Mouse (Mus musculus): Measurements from ENCODE around the gene Tm9sf4. TPM values are rescaled to one million over a fixed set of nuclear protein-coding genes. Genes with fewer than 3 reads are reported as not detected.

Tm9sf4 gene
- total RNA-seq (2014; fragmentation: Nextera tagmentation) (90.5 and 109 TPM in 2 replicates), total RNA-seq (2017) (42.9 and 46.8 TPM in 2 replicates), polyA plus RNA-seq (2012) (27.9 and 35.2 TPM in 2 replicates)

- H3K4me1 ChIP-seq (ENCODE audit: insufficient read depth, low read depth, low read length): peaks cover 40% of the 10 kb centered on the region
- ATAC-seq (ENCODE audit: extremely low read depth, insufficient number of reproducible peaks, low FRiP score, poor library complexity, severe bottlenecking): peak; percentile 85
- H3K36me3 ChIP-seq (replicated peaks): peaks cover 24% of the 10 kb centered on the region
- DNase-seq (ENCODE audit: low spot score): peak; percentile 68
- peak within 1 kb of the TSS; percentile 88 for H3K4me3 ChIP-seq (ENCODE audit: low read depth, low read length)
- TF ChIP-seq TAL1 (conservative IDR thresholded peaks at IDR 0.05; ENCODE audit: low read depth, low read length): no peak
- TF ChIP-seq CTCF (IDR thresholded peaks at IDR 0.05; ENCODE audit: low read depth, low read length): no peak
- TF ChIP-seq POLR2AphosphoS5 (IDR thresholded peaks at IDR 0.05; ENCODE audit: insufficient replicate concordance, low read depth, low read length): no peak
- no peak for TF ChIP-seq GATA1 (IDR thresholded peaks at IDR 0.05; ENCODE audit: borderline replicate concordance, low read length)
- TF ChIP-seq GATA2 (IDR thresholded peaks at IDR 0.05; ENCODE audit: borderline replicate concordance, low read depth, low read length): no peak
- H3K27me3 ChIP-seq (ENCODE audit: insufficient read depth, low read length): 0 out of 2 replicates have a peak, but pooled peaks cover 10% of the 10 kb centered on the region
- no peaks in the 10 kb centered on the region for H3K9me3 ChIP-seq (replicated peaks)
These were observed at the start of gene Tm9sf4 for GRCm38 (mm10) chr2:153160844-153161683. TSS of gene Tm9sf4 (plus strand) at chr2:153161303.

- TF ChIP-seq GATA1 (IDR thresholded peaks at IDR 0.05; ENCODE audit: borderline replicate concordance, low read length) (no peak), POLR2AphosphoS5 (IDR thresholded peaks at IDR 0.05; ENCODE audit: insufficient replicate concordance, low read depth, low read length) (no peak), GATA2 (IDR thresholded peaks at IDR 0.05; ENCODE audit: borderline replicate concordance, low read depth, low read length) (no peak), CTCF (IDR thresholded peaks at IDR 0.05; ENCODE audit: low read depth, low read length) (no peak), TAL1 (conservative IDR thresholded peaks at IDR 0.05; ENCODE audit: low read depth, low read length) (no peak)
- no peak for DNase-seq (ENCODE audit: low spot score)
- Histone ChIP-seq H3K9me3 (replicated peaks) (no peaks in the 10 kb centered on the region), H3K27me3 (ENCODE audit: insufficient read depth, low read length) (peaks cover 21% of the 10 kb centered on the region), H3K36me3 (replicated peaks) (no peaks in the 10 kb centered on the region), H3K4me1 (ENCODE audit: insufficient read depth, low read depth, low read length) (no peaks in the 10 kb centered on the region), H3K4me3 (ENCODE audit: low read depth, low read length) (no peak overlapping the region)
- ATAC-seq (ENCODE audit: extremely low read depth, insufficient number of reproducible peaks, low FRiP score, poor library complexity, severe bottlenecking): no peak
These were observed 45.4 kb upstream of the Tm9sf4 start for GRCm38 (mm10) chr2:153115679-153116081.

- Histone ChIP-seq H3K4me3 (ENCODE audit: low read depth, low read length) (no peak overlapping the region), H3K36me3 (replicated peaks) (no peaks in the 10 kb centered on the region), H3K4me1 (ENCODE audit: insufficient read depth, low read depth, low read length) (no peaks in the 10 kb centered on the region), H3K9me3 (replicated peaks) (no peaks in the 10 kb centered on the region), H3K27me3 (ENCODE audit: insufficient read depth, low read length) (peaks cover 25% of the 10 kb centered on the region)
- no peak for TF ChIP-seq GATA1 (IDR thresholded peaks at IDR 0.05; ENCODE audit: borderline replicate concordance, low read length)
- no peak for TF ChIP-seq POLR2AphosphoS5 (IDR thresholded peaks at IDR 0.05; ENCODE audit: insufficient replicate concordance, low read depth, low read length)
- TF ChIP-seq TAL1 (conservative IDR thresholded peaks at IDR 0.05; ENCODE audit: low read depth, low read length): no peak
- TF ChIP-seq GATA2 (IDR thresholded peaks at IDR 0.05; ENCODE audit: borderline replicate concordance, low read depth, low read length): no peak
- no peak for TF ChIP-seq CTCF (IDR thresholded peaks at IDR 0.05; ENCODE audit: low read depth, low read length)
- DNase-seq (ENCODE audit: low spot score) (no peak), ATAC-seq (ENCODE audit: extremely low read depth, insufficient number of reproducible peaks, low FRiP score, poor library complexity, severe bottlenecking) (no peak)
These were observed 44.0 kb upstream of the Tm9sf4 start for GRCm38 (mm10) chr2:153117051-153117486.

- no peaks in the 10 kb centered on the region for H3K4me1 ChIP-seq (ENCODE audit: insufficient read depth, low read depth, low read length)
- no peaks in the 10 kb centered on the region for H3K9me3 ChIP-seq (replicated peaks)
- no peak for TF ChIP-seq CTCF (IDR thresholded peaks at IDR 0.05; ENCODE audit: low read depth, low read length)
- TF ChIP-seq TAL1 (conservative IDR thresholded peaks at IDR 0.05; ENCODE audit: low read depth, low read length): no peak
- no peak for TF ChIP-seq GATA1 (IDR thresholded peaks at IDR 0.05; ENCODE audit: borderline replicate concordance, low read length)
- TF ChIP-seq POLR2AphosphoS5 (IDR thresholded peaks at IDR 0.05; ENCODE audit: insufficient replicate concordance, low read depth, low read length): no peak
- TF ChIP-seq GATA2 (IDR thresholded peaks at IDR 0.05; ENCODE audit: borderline replicate concordance, low read depth, low read length): no peak
- ATAC-seq (ENCODE audit: extremely low read depth, insufficient number of reproducible peaks, low FRiP score, poor library complexity, severe bottlenecking) (no peak), DNase-seq (ENCODE audit: low spot score) (no peak)
- no peaks in the 10 kb centered on the region for H3K36me3 ChIP-seq (replicated peaks)
- peaks cover 27% of the 10 kb centered on the region for H3K27me3 ChIP-seq (ENCODE audit: insufficient read depth, low read length)
- H3K4me3 ChIP-seq (ENCODE audit: low read depth, low read length): no peak overlapping the region
These were observed 41.6 kb upstream of the Tm9sf4 start for GRCm38 (mm10) chr2:153119488-153119887.

GRCm38 (mm10) chr2:153120126-153120525 is 41.0 kb upstream of the Tm9sf4 start:
- ATAC-seq (ENCODE audit: extremely low read depth, insufficient number of reproducible peaks, low FRiP score, poor library complexity, severe bottlenecking): no peak
- Histone ChIP-seq H3K36me3 (replicated peaks) (no peaks in the 10 kb centered on the region), H3K4me1 (ENCODE audit: insufficient read depth, low read depth, low read length) (no peaks in the 10 kb centered on the region), H3K9me3 (replicated peaks) (no peaks in the 10 kb centered on the region), H3K4me3 (ENCODE audit: low read depth, low read length) (no peak overlapping the region), H3K27me3 (ENCODE audit: insufficient read depth, low read length) (peaks cover 25% of the 10 kb centered on the region)
- no peak for DNase-seq (ENCODE audit: low spot score)
- TF ChIP-seq POLR2AphosphoS5 (IDR thresholded peaks at IDR 0.05; ENCODE audit: insufficient replicate concordance, low read depth, low read length) (no peak), GATA1 (IDR thresholded peaks at IDR 0.05; ENCODE audit: borderline replicate concordance, low read length) (no peak), CTCF (IDR thresholded peaks at IDR 0.05; ENCODE audit: low read depth, low read length) (no peak), TAL1 (conservative IDR thresholded peaks at IDR 0.05; ENCODE audit: low read depth, low read length) (no peak), GATA2 (IDR thresholded peaks at IDR 0.05; ENCODE audit: borderline replicate concordance, low read depth, low read length) (no peak)

Data from G1E (cell line).